Mouse (Mus musculus) monocyte, adult 2 months (primary cell): ENCODE measurements around the gene Mylip.

Experiments used
- DNase-seq, 2 experiments: peaks; one replicate each; pipeline ENCODE4 v3.0.0; 2022; ENCODE audit warnings: low spot score in 2 of 2, low read depth in 1 of 2

The Mylip gene

DNA sequence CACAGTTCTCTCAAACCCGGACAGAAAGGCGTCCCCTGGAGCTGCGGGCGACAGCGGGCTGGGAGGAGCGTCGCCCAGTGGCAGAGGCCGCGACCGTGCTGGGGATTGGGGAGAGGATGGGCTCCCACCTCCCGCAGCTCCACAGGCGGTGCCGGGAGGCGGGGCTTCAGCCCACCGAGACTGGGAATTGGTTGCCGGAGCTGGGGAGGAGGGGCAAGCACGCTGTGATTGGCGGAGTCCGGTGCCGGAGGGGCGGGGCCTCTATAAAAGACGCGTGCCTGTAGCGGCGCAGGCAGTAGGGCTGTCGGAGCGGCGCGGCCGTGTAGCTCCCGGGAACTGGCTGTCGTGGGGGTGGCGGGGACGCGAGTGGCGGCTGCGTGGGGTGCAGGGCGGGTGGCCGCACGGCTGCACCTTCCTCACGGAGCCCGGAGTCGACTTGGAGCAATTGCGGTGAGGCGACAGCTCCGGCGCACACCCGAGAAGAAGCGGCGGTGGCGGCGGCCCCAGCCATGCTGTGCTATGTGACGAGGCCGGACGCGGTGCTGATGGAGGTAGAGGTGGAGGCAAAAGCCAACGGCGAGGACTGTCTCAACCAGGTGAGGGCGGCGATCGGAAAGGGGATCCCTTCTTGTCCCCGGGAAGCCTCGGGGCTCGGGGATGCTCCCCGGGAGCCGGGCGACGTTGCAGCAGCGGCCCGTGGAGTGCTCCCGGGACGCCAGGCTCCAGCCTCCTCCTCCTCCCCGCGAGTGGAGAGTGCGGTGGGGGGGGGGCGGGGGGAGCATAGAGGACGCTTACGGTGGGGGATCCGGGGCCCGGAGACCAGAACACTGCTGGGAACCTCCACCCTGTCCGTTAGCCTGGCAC is at the start of gene Mylip:
Gene Mylip (plus strand): TSS at position 295 of the 864 bp plus-strand sequence.
- peak; percentile 95 for DNase-seq

DNA sequence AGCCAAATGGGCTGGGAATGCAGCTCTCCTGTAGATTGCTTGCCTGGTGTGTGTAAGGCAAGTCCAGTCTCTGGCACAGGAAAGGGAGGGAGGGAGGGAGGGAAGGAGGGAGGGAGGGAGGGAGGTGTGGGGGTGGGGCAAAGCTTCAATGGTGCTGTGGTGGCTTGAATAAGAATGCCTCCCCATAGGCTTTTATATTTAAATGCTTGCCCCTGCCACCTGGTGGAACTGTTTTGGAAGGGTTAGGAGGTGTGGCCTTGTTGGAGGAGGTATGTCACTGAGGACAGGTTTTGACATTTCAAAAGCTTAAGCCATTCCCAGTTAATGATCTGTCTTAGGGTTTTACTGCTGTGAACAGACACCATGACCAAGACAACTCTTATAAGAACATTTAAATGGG is 47.6 kb upstream of the Mylip start:
- DNase-seq: no peak

DNA sequence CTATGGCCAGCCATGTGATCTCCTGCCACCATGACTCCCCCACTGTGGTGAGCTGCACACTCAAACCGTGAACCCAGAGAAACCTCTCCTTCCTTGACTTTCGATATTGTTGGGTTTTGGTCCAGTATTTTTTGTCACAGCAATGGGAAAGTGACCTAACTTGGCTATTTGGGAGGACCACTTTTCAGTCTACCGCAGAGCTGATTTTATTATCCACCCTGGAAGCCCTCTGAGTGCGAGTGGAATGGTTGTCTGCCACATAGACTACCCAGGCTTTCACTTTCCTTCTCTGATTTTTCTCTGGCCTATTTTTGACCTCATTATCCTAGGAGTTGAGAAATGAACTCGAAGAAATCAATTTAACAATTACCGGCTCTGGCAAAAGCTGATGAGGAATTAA is 46.0 kb upstream of the Mylip start:
- no peak for DNase-seq

DNA sequence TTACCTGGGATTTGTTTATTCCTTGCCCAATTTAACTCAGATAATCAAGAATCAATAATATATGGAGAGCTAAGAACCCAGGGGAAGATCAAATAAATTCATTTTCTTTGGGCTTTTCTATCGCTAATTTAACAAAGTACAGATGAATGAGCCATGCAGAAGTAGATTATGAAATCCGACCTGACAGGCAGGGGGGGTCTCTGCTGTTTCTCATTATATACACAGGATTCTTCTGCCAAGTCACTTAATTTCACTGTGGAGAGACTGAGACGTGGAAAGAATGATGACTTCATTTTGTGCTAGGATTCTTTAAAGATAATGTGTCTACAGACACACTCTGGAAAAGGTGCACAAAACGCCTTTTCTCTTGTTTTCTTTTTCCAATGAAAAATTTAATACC is 45.6 kb upstream of the Mylip start:
- no peak for DNase-seq

DNA sequence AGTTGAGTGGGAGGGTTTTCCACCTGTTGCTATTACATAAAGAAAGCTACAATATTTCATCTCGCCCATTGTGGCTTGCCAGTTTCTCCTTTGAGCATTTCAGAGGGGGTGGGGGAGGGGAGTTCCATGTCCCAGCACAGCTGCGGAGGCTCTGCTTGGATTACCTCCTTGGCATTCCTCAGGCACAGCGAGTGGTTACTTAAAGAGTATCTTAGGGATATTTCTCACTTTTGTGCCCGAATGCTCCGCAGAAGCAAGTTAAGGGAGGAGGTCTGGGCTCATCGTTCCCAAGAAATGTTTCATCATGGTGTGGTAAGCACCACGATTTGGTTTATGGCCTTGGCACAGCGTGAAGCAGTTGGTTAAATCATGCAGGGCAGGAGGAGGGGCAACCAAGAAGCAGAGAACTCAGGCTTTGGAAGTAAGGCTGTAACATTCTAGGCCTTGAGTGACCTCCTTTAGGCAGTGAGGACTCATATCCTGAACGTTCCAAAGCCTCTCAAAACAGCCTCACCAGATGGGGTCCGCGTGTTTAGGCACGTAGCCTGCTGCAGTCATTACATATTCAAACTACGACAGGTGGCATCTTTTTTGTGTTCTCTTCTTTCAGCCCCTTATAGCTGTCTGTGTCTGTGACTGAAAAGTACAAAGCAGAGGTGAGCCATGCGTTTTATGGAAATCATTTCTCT is 43.9 kb upstream of the Mylip start:
- no peak for DNase-seq

DNA sequence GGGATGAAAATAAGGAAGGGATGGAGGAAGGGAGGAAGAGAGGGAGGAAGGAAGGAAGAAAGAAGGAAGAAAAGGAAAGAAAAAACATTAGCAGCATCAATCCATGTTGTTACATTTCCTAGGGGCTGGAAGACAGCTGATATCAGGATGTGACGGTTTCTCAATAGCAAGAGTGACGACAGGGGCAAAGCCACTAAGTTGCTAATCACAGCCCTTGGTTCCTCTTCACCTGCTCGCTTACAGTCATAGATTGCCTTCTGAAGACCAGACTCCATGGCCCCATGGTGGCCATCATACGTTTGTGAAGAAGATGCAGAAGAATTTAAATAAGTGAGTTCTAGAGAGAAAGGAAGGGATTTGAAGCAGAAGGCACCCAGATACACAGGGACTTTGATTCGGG is 38.1 kb upstream of the Mylip start:
- no peak for DNase-seq

DNA sequence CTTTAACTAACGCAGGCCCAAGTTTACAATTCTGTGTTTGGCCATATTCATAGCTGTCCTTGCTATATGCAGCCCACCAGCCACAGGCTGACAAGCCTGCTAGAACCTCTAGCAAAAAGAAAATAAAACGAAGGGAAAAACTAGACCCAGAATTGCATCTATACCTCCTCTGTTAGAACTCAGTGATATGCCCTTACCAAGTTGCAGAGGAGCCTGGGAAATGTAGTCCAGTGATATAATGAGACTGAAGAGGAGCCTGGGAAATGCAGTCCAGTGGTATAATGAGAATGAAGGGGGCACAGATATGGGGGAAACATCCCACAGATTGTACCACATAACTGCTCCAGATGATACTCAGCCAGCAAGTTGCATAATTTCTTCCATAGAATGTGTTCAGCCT is 34.7 kb upstream of the Mylip start:
- DNase-seq: no peak

DNA sequence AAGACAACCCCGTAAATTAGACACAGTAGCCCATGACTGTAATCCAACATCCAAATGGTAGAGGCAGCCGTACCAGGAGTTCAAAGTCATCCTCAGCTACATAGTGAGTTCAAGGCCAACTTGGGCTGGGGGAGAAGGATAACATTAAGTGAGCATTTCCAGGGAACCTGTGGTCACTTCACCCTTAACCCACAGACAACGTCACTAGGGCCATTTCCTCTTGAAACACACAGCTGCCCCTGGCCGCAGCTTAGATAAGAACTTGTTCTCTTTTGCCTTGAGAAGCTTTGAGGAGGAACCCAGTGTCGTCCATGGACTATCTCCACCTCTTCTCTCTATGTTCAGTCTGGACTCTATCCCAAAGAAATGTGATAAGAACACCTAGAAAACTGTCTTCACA is 31.3 kb upstream of the Mylip start:
- no peak for DNase-seq

DNA sequence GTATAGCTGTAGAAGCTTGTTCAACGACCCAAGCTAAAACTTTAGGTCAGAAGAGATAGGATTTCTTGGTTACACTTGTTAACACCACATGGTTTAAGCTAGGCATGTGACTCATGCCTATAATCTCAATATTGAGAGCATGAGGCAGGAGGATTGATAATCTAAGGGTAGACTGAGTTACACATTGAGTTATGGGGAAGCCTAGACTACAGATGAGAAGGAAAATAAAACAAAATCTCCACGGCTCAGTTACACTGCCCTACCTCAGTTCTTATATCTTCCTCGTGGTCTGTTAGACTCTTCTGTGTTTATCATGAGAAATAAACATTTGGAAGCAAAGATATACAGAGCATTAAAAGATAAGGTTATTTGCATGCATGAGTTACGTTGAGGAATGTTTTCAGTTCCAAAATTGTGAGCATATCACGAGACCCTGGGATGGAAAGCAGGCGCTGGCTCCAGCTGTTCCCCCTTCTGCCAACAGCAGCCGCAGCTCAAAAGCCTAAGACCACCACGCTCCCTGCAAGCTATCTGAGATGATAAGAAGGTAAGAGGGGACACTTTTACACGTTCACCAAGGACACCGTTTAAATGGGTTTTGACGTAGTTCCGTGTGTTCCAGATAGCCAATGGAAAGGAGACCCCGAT is 30.7 kb upstream of the Mylip start:
- no peak for DNase-seq

DNA sequence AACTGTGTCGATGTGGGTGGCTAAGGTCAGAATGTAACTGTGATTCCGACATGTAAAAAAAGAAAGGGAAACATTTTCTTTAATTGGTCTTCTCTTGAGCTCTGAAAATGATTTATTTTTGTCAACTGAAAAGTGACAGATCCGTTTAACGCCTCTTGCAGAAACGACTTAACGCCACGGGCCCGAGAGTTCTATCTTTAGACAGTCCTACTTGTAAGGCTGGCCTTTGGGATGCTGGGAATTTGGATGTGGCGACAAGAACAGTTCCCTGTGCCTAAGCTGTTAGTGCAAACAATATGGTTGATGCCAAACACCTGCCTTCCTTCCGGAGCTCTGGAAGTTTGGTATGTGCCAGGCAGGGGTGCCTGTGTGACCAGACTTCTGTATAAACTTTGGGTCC is 23.8 kb upstream of the Mylip start:
- DNase-seq: no peak

DNA sequence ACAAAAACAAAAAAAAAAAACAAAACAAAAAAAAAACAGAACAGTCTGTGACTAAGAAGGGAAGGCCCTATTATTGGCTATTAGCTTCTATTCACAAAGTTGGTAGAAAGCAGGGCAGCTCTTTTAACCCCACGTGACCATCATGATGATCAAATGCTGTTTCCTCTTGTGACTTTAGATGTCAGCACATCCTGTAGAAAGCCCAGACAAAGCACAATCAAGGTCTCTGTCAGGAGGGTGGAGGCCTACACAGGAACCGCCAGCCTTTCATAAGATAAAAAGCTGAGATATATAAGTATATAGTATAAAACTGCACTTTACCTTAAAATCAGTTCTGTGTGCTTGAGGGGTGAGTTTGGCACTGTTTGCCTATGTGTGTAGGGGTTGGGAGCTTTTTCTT is 17.9 kb upstream of the Mylip start:
- no peak for DNase-seq

DNA sequence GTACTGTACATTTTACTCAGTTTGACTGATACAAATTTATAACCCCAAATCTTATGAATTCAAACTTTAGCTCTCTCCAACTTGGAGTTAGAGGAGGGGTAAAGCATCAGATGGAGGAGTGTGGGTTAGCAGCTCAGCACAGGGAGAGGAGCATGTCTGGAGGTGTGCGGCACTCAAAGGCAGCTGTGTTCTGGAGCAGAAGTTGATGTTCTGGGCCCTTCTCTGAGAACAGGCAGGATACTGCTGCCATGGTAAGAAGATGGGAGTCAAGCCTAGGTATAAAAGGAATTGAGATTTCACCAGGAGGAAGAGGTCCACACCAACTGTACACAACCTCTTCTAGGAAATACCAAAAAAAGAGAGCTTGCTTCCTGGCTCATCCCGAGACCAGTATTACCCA is 17.1 kb upstream of the Mylip start:
- no peak for DNase-seq

DNA sequence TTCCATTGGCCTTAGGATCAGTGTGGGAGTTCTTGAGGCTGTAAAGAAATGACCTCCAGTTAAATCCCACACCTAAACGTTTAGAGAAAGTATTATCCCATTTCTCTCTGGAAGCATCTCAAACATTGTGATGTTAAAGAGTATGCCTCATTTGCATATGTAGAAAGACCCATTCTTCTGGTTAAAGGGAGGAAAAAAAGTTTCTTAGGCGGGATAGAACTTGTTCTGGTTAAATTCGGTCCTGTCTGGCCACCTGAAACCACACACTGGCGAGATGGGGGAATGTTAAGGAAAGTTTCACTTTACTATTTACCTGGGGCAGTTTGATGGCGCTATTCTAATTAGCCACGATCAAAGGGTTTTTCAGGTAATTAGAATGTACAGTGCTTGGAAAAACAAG is 14.7 kb upstream of the Mylip start:
- DNase-seq: no peak

DNA sequence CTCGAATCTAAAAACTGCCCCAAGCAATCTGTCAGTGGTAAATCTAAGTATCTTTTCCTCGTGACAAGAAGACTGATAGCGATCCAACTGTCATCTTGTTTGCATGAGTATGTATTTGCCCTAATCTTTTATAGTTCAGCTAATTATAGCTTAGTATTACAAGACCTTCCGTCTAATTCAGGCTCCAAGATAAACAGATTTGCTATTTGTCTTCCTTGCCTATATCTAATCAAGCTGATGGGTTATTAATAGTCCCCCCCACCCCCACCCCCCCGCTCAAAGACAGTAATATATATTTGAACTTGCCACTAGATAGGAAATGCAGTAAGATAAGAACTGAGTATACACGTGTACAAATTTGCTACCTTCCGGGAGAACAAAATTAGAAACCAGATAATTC is 7.3 kb upstream of the Mylip start:
- no peak for DNase-seq

DNA sequence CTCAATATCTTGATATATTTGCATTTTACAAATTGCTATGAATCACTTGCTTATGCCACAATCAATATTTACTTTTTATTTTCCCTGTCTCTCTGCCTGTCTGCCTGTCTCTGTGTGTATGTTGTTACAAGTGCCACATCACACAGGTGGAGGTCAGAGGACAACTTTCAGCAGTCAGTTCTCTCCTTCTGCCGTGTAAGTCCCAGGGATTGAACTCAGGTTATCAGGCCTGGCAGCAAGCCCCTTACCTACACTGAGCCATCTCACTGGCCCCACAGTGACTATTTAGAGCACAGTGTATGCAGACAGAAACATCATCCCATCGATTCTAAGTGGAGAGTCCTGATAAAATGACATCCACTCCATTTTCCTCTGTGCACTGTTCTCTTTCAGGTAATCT is 4.9 kb upstream of the Mylip start:
- DNase-seq: no peak

DNA sequence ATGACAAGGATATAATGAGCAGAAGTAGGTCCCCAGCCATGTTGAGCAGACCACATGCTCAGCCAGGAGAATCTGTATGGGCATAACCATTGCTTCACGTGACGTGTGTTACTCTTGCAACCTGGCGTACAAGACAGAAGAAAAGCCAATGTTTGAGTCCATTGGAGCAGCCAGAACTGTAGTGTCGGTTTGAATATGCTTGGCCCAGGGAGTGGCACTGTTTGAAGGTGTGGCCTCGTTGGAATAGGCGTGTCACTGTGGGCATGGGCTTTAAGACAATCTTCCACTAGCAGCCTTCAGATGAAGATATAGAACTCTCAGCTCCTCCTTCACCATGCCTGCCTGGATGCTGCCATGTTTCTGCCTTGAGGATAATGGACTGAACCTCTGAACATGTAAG is 4.0 kb upstream of the Mylip start:
- DNase-seq: no peak

DNA sequence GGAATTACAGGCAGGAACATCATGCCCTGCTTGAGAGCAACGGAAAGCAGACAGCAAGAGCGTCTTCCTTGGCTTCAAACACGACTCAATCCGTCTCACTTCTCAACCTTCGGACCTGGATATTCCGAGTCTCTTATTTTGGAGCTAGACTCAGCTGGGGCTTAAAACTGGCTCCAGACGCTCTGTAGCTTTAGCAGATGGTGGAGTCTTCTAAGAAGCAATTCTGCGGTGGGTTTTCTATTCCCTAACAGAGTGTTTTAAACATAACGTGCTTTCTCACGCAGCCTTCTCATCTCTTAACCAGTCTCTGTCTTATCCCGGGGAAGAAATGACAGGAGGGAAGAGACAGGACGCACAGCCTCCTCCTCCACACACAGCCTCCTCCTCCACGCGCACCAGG is 3.3 kb upstream of the Mylip start:
- no peak for DNase-seq

DNA sequence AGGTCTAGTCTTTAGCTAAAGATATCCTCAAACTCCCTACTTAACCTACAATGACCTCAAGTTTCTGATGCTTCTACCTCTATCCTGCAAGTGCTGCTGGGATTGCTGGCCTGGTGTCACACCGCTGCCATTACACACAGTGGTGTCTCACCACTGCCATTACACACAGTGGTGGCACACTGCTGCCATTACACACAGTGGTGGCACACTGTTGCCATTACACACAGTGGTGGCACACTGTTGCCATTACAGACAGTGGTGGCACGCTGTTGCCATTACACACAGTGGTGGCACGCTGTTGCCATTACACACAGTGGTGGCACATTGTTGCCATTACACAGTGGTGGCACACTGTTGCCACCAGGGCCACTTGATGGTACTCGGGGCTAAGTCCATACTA is 2.3 kb upstream of the Mylip start:
- no peak for DNase-seq

DNA sequence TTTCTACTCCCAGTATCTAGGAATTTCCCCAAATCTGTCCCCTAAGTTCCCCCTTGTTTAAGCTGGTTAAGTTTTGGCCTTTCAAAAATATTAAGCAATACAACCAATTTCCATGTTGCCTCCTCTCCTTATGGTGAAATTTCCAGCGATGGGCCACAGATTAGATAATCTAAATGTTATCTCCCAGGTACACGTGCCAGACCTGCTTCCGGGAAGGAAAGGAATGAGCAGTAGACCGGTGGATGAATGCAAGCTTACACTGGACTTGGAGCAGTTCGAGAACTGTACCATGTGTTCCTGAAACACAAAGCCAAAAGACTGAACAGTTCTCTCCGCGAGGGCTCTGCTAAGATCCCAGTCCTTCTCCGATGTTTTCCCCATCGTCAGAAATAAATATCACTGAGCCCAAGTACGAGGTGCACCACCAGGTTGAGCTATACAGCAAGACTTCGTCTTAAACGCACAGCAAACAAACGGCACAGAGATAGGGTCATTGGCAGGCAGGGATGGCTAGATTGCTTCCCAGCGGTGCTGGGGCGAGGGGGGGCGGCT is 1.2 kb upstream of the Mylip start:
- no peak for DNase-seq

DNA sequence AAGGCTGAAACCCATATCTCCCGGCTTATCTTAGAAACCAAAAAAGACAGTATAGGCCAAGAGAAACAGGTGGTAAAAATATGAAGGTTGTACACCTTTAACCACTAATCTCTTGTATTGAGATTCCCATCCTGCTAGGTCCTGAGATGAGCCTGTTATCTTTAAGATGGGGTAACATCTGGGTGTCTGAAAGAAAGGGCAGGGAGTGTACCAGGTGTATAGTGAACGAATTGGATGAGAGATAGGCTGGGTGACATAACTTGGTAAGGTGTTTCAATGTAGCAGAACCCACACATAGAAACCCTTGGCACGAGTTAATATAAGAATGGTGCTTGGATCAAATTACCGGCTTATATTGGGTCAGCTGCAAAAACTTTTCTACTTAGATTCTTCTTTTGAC is 653 bp upstream of the Mylip start:
- DNase-seq: no peak

DNA sequence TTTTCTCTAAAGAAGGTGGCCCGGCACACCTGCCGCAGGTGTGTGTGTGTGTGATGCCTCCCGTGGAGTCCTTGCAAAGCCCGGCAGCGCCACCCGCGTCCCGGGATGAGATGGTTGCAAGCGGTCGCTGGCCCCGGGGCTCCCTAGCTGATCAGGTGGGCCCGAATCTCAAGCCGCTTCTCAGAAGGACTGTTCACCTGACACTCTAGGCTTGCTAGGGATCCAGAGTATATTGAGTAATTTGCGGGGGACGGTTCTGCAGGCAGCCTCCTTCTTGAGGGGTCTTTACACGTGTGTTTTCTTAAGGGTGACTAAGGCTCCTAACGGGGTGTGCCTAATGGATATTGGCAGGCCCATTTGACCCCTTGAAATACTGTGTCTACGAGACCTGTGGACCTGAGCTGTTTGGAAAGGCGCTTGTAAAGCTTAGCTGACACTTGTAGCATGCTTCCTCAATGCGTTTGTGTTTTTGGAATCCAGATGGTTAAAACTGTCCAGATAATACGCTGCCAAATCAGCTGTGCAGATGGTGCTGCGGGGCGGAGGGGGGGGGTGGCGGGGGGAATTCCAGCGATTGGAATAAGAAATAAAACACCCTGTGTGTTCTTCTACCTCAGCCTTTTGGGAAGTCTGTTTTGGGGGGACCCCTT is 895 bp downstream of the Mylip start:
- DNase-seq: no peak
